Mouse (Mus musculus) megakaryocyte-erythroid progenitor cell, adult 5-6 weeks (primary cell): ENCODE data around the gene Psmb3. TPM values are rescaled to one million over a fixed set of nuclear protein-coding genes. Genes with fewer than 3 reads are reported as not detected.

Experiments
- ATAC-seq: replicated peaks from 2 replicates; pipeline ENCODE4 v1.8.0; 2016; ENCODE audit warnings: mild to moderate bottlenecking, inconsistent platforms; ENCODE audit not compliant: severe bottlenecking, poor library complexity, low FRiP score, low TSS enrichment
- total RNA-seq, 2 experiments: library from RNA; stranded (forward) in 1 of 2; stranded (reverse) in 1 of 2; fragments of 200-1000, 215-1000 nt in 1 of 2; fragments of >200 nt in 1 of 2; fragmentation: Nextera tagmentation in 1 of 2; gene quantifications; 2 replicates each; pipeline ENCODE4 v1.2.3; 2014 to 2017

Psmb3 gene
- total RNA-seq, 2 experiments from 2014 or later, result 175 to 226 TPM

GRCm38 (mm10) chr11:97743423-97743822 is 40.2 kb downstream of the Psmb3 start:
- no peak for ATAC-seq

GRCm38 (mm10) chr11:97744063-97744717 is 41.0 kb downstream of the Psmb3 start, which contains the start of gene Pip4k2b:
TSS of gene Pip4k2b (minus strand) at chr11:97744704.
- ATAC-seq, result peak; percentile 16; the same call in 1 of the 2 replicates

- peak; percentile 97 for ATAC-seq
Observed at GRCm38 (mm10) chr11:97744718-97745330, 41.6 kb downstream of the Psmb3 start.

- ATAC-seq, result no peak
Observed at GRCm38 (mm10) chr11:97745331-97745721, 42.1 kb downstream of the Psmb3 start.

- ATAC-seq, result no peak
Observed at GRCm38 (mm10) chr11:97747773-97748172, 44.6 kb downstream of the Psmb3 start.

- ATAC-seq, result no peak
Observed at GRCm38 (mm10) chr11:97748496-97748895, 45.3 kb downstream of the Psmb3 start.

GRCm38 (mm10) chr11:97753277-97753676 is 50.1 kb downstream of the Psmb3 start:
- ATAC-seq, result no peak

- ATAC-seq, result no peak
Observed at GRCm38 (mm10) chr11:97758125-97758524, 54.9 kb downstream of the Psmb3 start.

- ATAC-seq, result no peak
Observed at GRCm38 (mm10) chr11:97758942-97759341, 55.7 kb downstream of the Psmb3 start.

GRCm38 (mm10) chr11:97761638-97762037 is 58.4 kb downstream of the Psmb3 start:
- ATAC-seq, result no peak

Other genes starting within 250 kb of the Psmb3 start
- gene 4933428G20Rik, start 203.1 kb upstream of the Psmb3 start, total RNA-seq (2014; fragmentation: Nextera tagmentation), result not detected in 2 replicates
- gene 4933428G20Rik, start 203.1 kb upstream of the Psmb3 start, total RNA-seq (2017), result not detected in 2 replicates
- not detected in 2 replicates for gene Srcin1, start 127.2 kb upstream of the Psmb3 start, total RNA-seq (2014; fragmentation: Nextera tagmentation)
- not detected in 2 replicates for gene Srcin1, start 127.2 kb upstream of the Psmb3 start, total RNA-seq (2017)
- 2.6 and 2.9 TPM in 2 replicates for gene Epop, start 73.7 kb upstream of the Psmb3 start, total RNA-seq (2014; fragmentation: Nextera tagmentation)
- 0.61 and 2.6 TPM in 2 replicates for gene Epop, start 73.7 kb upstream of the Psmb3 start, total RNA-seq (2017)
- gene Mllt6, start 40.0 kb upstream of the Psmb3 start, total RNA-seq (2014; fragmentation: Nextera tagmentation), result 5.4 and 6.1 TPM in 2 replicates
- 4.8 and 5.4 TPM in 2 replicates for gene Mllt6, start 40.0 kb upstream of the Psmb3 start, total RNA-seq (2017)
- 10.1 TPM in 1 of 2 replicates, not detected in the other for gene Cisd3, start 17.6 kb upstream of the Psmb3 start, total RNA-seq (2014; fragmentation: Nextera tagmentation)
- 15.9 TPM in 1 of 2 replicates, not detected in the other for gene Cisd3, start 17.6 kb upstream of the Psmb3 start, total RNA-seq (2017)
- 6.8 and 19.0 TPM in 2 replicates for gene Pcgf2, start 2.9 kb upstream of the Psmb3 start, total RNA-seq (2014; fragmentation: Nextera tagmentation)
- 0.23 and 0.28 TPM in 2 replicates for gene Pcgf2, start 2.9 kb upstream of the Psmb3 start, total RNA-seq (2017)
- 26.4 and 28.6 TPM in 2 replicates for gene Pip4k2b, start 41.3 kb downstream of the Psmb3 start, total RNA-seq (2014; fragmentation: Nextera tagmentation)
- 24.3 and 26.6 TPM in 2 replicates for gene Pip4k2b, start 41.3 kb downstream of the Psmb3 start, total RNA-seq (2017)
- 17.7 and 18.9 TPM in 2 replicates for gene Cwc25, start 63.2 kb downstream of the Psmb3 start, total RNA-seq (2014; fragmentation: Nextera tagmentation)
- gene Cwc25, start 63.2 kb downstream of the Psmb3 start, total RNA-seq (2017), result 20.4 and 23.3 TPM in 2 replicates
- gene 1700001P01Rik, start 72.5 kb downstream of the Psmb3 start, total RNA-seq (2014; fragmentation: Nextera tagmentation), result 0.89 TPM in 1 of 2 replicates, not detected in the other
- gene 1700001P01Rik, start 72.5 kb downstream of the Psmb3 start, total RNA-seq (2017), result 2.4 TPM in 1 of 2 replicates, not detected in the other
- 2,091 and 2,156 TPM in 2 replicates for gene Rpl23, start 79.0 kb downstream of the Psmb3 start, total RNA-seq (2014; fragmentation: Nextera tagmentation)
- gene Rpl23, start 79.0 kb downstream of the Psmb3 start, total RNA-seq (2017), result 1,518 and 2,802 TPM in 2 replicates
- gene Lasp1, start 95.6 kb downstream of the Psmb3 start, total RNA-seq (2014; fragmentation: Nextera tagmentation), result 15.7 and 20.4 TPM in 2 replicates
- gene Lasp1, start 95.6 kb downstream of the Psmb3 start, total RNA-seq (2017), result 56.3 and 63.5 TPM in 2 replicates
- gene B230217C12Rik, start 137.4 kb downstream of the Psmb3 start, total RNA-seq (2014; fragmentation: Nextera tagmentation), result 0.45 and 1.7 TPM in 2 replicates
- 0.91 TPM in 1 of 2 replicates, not detected in the other for gene B230217C12Rik, start 137.4 kb downstream of the Psmb3 start, total RNA-seq (2017)
- 0.54 and 3.2 TPM in 2 replicates for gene Fbxo47, start 180.8 kb downstream of the Psmb3 start, total RNA-seq (2014; fragmentation: Nextera tagmentation)
- 0.53 and 0.56 TPM in 2 replicates for gene Fbxo47, start 180.8 kb downstream of the Psmb3 start, total RNA-seq (2017)